Mouse (Mus musculus): ENCODE measurements at regions not wholly inside any gene's neighbourhood (a gene's known extent, or its start where the extent isn't known, plus 50 kb on each side); places are given as distances from the start of the nearest gene placed in this dataset.
"Not testable (repeated sequence)": the region's sequence is repeated elsewhere in the genome, so short reads cannot be mapped to it uniquely, and the experiment has no call there.

DNA sequence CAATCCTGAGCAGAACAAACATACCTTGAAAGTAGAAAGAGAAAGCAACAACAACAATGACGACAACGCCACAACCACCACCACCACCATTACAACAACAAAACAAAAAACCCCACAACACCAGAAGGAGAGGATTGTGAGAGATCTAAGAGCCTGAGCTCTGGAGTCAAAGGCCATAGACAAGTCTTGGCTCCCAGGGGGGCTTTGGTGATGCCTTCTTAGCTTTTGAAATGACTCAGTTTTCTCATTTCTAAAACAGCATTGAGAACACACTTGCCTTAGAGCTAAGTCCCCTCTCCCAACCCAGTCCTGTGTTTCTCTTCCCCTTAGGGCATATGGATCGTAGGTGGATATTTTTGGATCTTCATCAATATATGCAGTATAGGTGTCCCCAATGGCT lies 112.2 kb downstream of the Kif20b start:
- no peak for TF ChIP-seq CTCF (conservative IDR thresholded peaks at IDR 0.05)
- Histone ChIP-seq H3K27ac (no peak overlapping the region), H3K4me3 (no peak overlapping the region)
- DNase-seq (ENCODE audit: low spot score in 2 of 2) = no peak

DNA sequence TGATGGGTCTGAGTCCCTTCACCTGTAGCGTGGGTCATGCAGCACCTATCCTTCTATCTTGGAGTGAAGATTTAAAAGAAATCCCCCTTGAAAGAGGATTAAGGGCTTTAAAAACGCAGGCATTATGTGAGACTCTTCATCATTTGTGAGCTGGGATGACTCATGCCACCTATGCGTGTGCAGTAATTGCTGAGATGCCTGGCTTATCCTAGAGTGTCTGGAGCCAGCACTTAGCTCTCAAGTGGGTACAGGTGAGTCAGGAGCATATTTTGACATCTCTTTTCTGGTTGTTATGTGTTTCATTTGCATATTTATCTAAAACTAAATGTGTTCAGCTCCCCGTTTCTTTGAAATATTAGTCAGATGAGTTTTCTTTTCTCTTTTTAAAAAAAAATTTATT lies 123.4 kb downstream of the Kif20b start:
- Histone ChIP-seq H3K4me3 (no peak overlapping the region), H3K27ac (no peak overlapping the region)
- DNase-seq (ENCODE audit: low spot score in 2 of 2) = no peak
- no peak for TF ChIP-seq CTCF (conservative IDR thresholded peaks at IDR 0.05)

DNA sequence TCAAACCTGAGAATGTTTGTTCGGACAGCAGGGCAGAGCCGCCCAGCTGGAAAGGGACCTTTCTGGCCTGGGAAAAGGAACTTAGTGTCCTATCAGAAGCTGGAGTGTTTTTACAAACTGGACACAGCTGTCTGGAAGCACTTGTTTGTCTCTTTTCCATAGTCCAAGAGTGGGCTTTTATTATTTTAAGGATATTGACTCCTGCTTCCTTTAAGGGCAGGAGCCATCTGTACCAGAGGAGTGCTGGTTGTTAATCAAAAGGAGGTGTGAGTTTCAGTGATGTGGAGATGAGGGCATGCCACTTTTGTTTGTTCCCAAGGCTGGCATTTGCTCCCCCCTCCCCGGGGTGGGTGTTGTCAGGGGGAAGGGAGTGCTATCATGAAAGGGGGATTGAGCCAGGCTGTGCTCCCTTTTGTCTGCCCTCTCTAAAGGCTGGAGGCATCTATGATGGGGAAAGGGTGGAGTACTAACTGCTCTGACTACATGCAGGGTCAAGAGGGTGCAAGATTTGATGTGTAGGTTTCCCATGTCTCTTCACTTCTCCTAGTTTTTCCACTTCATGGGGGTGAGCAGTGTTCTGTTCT lies 144.3 kb downstream of the Kif20b start:
- H3K4me3 ChIP-seq = no peak overlapping the region
- no peak for TF ChIP-seq CTCF (conservative IDR thresholded peaks at IDR 0.05)
- H3K27ac ChIP-seq = no peak overlapping the region
- no peak for DNase-seq (ENCODE audit: low spot score in 2 of 2)

DNA sequence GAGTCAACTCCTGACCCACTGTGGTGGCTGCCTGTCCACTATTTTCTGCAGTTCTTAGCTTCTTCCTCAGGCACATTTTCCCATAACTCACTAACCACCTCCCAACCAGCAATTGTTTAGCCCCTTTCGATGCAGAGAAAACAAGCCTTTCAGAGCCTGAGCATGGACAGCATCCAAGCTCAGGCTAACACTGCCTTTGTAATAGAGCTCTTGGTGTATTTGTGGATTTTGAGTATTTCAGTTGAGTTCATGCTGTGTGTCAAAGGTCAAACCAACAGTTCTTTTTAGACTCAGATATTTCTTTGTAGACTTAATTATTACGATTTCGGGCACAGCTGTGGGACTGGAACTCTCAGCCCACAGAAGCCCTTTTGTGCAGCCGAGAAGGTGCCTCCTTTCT lies 159.0 kb downstream of the Kif20b start:
- no peak for TF ChIP-seq CTCF (conservative IDR thresholded peaks at IDR 0.05)
- Histone ChIP-seq H3K4me3 (no peak overlapping the region), H3K27ac (no peak overlapping the region)
- no peak for DNase-seq (ENCODE audit: low spot score in 2 of 2)

DNA sequence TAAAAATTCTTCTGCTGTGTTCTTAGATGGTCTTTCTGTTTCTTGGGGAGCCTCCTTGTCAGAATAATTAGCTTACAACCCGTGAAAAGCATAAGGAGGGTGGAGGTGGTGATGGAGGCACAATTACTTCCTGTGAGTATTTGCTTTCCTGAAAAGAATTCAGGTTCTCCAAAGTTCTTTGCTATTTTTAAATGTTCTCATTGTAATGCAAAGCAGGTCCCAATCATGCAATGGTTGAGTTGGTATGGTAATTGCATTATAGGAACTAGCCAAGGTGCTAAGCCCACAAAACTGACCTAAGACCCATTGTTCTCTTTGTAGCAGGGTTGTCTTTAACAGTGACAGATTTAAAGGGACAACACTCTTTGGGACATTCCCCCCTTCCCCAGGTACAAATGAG lies 179.1 kb downstream of the Kif20b start:
- Histone ChIP-seq H3K27ac (no peak overlapping the region), H3K4me3 (no peak overlapping the region)
- no peak for TF ChIP-seq CTCF (conservative IDR thresholded peaks at IDR 0.05)
- no peak for DNase-seq (ENCODE audit: low spot score in 2 of 2)

DNA sequence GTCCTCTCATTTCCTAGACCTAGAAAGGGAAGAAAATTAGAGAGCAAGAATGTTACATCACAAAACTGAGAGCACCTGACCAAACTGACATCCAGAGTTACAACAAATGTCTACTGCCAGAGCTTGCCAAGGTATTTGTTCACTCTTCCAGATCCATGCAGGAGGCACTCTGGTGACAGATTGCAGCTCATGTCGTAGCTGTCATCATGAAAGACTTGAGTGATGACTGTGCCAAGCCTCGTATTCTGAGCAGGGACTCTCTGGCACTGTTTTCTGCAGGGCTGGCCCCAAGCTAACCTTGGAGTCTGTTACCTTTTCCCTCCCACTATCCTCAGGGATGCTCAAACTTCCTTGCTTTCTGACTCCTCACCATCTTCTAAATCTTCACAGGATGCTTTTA lies 192.2 kb downstream of the Kif20b start:
- Histone ChIP-seq H3K4me3 (no peak overlapping the region), H3K27ac (no peak overlapping the region)
- DNase-seq (ENCODE audit: low spot score in 2 of 2) = no peak
- no peak for TF ChIP-seq CTCF (conservative IDR thresholded peaks at IDR 0.05)

DNA sequence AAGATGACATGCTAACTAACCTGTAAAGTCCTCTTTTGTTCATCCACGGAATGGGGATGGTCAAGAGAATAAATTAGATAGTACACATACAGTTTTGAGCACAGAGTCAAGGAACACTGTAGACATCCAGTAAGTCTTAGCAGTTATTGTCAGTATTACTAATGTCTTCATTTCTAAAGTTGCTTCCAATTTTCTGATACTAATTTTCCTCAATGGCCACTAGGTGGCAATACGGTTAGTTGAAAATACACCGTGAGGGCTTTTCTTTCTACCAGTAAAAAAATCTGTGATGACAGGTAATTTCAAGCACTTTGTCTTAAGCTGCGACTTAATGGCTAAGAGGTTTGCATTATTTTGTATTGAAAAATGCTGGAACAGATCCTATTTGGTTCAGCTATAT lies 203.1 kb downstream of the Kif20b start:
- peak; percentile 85 for TF ChIP-seq CTCF (conservative IDR thresholded peaks at IDR 0.05)
- H3K4me3 ChIP-seq = no peak overlapping the region
- DNase-seq (ENCODE audit: low spot score in 2 of 2) = no peak
- H3K27ac ChIP-seq = no peak overlapping the region

DNA sequence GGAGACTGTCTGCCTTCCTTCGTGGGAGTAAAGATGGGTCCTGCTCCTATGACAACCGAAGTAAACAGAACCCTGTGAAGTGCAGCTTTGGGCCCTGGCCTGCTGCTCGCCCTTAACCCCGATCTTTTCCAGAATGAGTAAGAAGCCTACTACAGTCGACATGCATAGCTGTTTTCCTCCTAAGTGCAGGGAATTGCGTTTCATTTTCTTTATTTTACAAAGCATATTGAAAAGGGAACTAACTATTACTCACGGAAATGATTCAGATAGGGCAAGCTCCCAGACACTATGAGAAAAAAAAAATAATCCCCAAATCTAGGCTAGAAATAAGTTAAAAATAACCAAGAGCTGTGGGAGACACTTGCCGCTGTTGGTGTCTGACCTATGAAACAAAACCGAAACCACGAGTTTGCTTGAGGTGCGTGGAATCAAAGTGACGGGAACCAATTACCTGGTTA lies 204.5 kb downstream of the Kif20b start:
- DNase-seq (ENCODE audit: low spot score in 2 of 2) = no peak
- H3K4me3 ChIP-seq = no peak overlapping the region
- H3K27ac ChIP-seq = no peak overlapping the region
- TF ChIP-seq CTCF (conservative IDR thresholded peaks at IDR 0.05) = no peak

DNA sequence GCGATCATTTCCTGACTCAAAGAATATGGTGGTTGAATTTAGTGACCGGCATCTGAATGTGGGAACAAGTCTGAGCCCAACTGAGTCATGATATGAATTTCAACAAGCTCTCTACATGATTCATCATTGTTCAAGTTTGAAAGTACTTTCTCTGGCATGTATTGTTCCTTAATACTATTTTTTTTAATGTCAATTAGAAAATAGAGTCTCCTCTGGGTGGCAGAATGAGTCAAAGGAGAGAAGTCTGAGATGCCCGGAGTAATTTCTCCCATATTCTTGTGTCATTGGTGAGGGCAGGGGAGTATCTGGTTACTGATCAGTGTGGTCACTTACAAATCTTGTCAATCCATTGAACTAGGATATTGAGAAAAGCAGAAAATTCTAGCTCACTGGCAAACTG lies 205.9 kb downstream of the Kif20b start:
- TF ChIP-seq CTCF (conservative IDR thresholded peaks at IDR 0.05) = peak; percentile 36
- DNase-seq (ENCODE audit: low spot score in 2 of 2) = no peak
- Histone ChIP-seq H3K27ac (no peak overlapping the region), H3K4me3 (no peak overlapping the region)

DNA sequence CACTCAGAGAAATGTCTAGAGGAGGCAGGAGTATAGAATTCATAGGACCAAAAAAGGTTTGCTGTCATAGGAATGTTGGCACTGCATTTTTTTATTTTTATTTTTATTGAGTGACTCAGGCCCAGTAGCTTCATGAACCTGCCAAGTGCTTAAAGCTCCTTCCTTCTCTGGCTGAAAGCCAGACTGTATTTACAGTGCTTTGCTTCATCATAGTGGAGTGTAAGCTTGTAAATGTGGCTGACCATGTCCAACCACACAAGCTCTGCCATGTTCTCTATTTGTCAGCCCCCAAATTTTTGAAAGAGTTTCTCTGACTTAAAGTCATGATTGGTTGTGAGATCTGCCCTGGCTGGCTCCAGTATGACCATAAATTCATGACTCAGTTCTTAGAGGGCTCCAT lies 221.0 kb downstream of the Kif20b start:
- TF ChIP-seq CTCF (conservative IDR thresholded peaks at IDR 0.05) = no peak
- Histone ChIP-seq H3K4me3 (no peak overlapping the region), H3K27ac (no peak overlapping the region)
- DNase-seq (ENCODE audit: low spot score in 2 of 2) = no peak

DNA sequence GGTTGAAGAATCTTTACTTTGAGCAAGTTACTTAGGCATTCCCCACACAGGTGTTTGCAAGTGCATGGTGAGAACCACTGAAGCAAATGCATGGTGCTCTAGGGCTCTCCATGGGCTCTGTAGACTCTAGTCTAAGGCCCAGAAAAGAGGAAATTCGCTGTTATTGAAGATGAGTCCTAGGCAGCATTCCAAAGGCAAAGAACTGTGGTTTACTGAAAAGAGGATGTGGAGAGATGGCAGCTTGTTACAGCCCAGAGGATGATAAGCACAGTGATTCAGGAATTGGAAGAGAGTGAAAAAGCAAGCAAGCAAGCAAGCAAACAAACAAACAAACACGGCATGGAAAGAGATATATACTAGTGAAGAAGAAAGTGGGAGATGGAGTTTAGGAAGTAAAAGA lies 221.6 kb downstream of the Kif20b start:
- no peak for DNase-seq (ENCODE audit: low spot score in 2 of 2)
- no peak for TF ChIP-seq CTCF (conservative IDR thresholded peaks at IDR 0.05)
- no peak overlapping the region for H3K27ac ChIP-seq
- H3K4me3 ChIP-seq = no peak overlapping the region

DNA sequence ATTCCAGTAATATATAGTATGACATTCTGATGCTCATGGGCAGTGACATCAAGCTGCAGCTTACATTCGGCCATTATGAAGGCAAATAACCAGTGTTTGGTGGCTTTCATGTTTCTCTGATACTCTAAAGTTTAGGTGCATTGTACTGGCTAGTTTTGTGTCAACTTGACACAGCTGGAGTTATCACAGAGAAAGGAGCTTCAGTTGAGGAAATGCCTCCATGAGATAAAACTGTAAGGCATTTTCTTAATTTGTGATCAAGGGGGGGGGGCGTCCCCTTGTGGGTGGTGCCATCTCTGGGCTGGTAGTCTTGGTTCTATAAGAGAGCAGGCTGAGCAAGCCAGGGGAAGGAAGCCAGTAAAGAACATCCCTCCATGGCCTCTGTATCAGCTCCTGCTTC lies 227.3 kb downstream of the Kif20b start:
- not testable (repeated sequence) for H3K27ac ChIP-seq; H3K4me3 ChIP-seq; DNase-seq (ENCODE audit: low spot score in 2 of 2)

DNA sequence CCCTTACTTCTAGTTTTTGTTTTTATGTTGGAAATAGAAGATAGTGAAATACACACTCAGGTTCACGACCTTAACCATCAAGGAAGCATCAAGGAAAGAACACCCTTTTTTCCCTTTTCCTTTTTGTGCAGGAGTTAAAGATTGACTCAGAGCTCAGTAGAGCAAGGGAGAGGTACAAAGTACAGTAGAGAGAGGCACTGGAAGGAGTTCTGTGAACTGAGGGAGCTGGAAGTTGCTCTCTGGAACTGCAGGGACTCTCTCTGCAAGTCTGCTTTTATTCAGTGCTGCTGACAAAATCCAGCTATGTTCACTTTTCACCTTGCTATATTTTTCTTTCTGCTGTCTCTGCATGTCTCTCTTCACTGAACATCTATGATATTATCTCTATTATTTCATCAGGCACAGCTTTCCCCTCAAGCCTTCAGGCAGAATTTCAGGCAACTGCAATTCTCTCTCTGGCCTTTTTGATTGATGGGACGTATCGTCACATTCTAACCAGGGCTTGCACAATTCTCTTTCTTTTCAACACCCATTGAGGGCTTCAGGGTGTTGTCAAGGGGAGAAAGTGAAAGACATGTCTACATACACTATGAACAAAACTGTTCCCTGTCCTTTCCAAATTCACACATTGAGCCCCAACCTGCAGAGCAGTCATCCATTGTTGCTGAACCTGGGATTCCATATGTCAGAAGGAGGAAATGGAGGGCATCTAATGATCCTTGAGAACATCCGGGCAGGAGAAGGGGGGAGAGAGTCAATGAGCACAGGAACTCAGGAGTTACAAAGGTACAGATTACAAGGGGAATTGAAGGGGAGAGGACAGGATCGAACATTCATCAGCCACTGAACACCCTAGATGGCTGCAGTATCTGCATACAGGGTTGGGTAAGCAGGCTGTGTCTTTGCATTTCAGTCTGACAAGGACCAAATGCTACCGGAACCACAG lies 228.9 kb downstream of the Kif20b start:
- Histone ChIP-seq H3K4me3 (no peak overlapping the region), H3K27ac (no peak overlapping the region)
- no peak for DNase-seq (ENCODE audit: low spot score in 2 of 2)
- no peak for TF ChIP-seq CTCF (conservative IDR thresholded peaks at IDR 0.05)

DNA sequence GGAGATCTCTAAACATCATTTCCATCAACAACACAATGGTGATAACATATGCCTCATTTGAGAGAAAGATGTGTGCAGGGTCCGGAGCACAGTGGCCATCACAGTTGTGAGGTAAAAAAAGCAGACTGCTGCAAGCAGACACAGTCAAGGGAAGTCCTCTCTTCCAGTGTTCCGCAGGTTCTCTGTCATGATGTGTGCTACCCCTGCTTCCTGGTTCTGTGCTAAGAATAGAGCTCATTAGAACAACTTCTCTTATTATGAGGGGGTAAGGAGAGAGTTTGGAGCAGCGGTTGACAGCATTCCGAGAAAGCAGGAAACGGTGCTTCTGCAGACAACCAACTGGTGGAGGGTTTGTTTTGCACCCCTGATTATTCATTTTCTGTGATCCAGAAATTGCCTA lies 229.7 kb downstream of the Kif20b start:
- Histone ChIP-seq H3K27ac (no peak overlapping the region), H3K4me3 (no peak overlapping the region)
- DNase-seq (ENCODE audit: low spot score in 2 of 2) = no peak
- TF ChIP-seq CTCF (conservative IDR thresholded peaks at IDR 0.05) = no peak
